Mouse (Mus musculus) neural tube, embryonic 13.5 days (tissue): ENCODE data around the gene BC061212. TPM values are rescaled to one million over a fixed set of nuclear protein-coding genes. Genes with fewer than 3 reads are reported as not detected.
"Not testable (repeated sequence)": the region's sequence is repeated elsewhere in the genome, so short reads cannot be mapped to it uniquely, and the experiment has no call there.

Experiments used
- ATAC-seq: fragments of 200-750 bp; cut with Nextera tagmentation; 2 replicates; pipeline ENCODE4 v1.8.0; 2017; ENCODE audit warnings: low read depth, mild to moderate bottlenecking, moderate TSS enrichment, moderate library complexity
- H3K27ac ChIP-seq: fragments of 300-500 bp; sonication (generic); replicated peaks from 2 replicates; pipeline ENCODE4 v1.5.1; 2015; ENCODE audit warnings: moderate library complexity, mild to moderate bottlenecking, inconsistent platforms
- H3K27me3 ChIP-seq: fragments of 300-500 bp; sonication (generic); 2 replicates; pipeline ENCODE4 v1.6.1; 2015; ENCODE audit warnings: mild to moderate bottlenecking, inconsistent platforms
- H3K36me3 ChIP-seq: fragments of 300-500 bp; sonication (generic); 2 replicates; pipeline ENCODE4 v1.6.1; 2015; ENCODE audit warnings: mild to moderate bottlenecking, inconsistent platforms
- H3K4me1 ChIP-seq: fragments of 300-500 bp; sonication (generic); replicated peaks from 2 replicates; pipeline ENCODE4 v1.6.1; 2015; ENCODE audit warnings: inconsistent platforms
- H3K4me2 ChIP-seq: fragments of 300-500 bp; sonication (generic); 2 replicates; pipeline ENCODE4 v1.6.1; 2015; ENCODE audit warnings: inconsistent platforms, mild to moderate bottlenecking, moderate library complexity
- H3K4me3 ChIP-seq: fragments of 300-500 bp; sonication (generic); 2 replicates; pipeline ENCODE4 v1.5.1; 2015; ENCODE audit warnings: mild to moderate bottlenecking, inconsistent platforms
- H3K9ac ChIP-seq: fragments of 300-500 bp; sonication (generic); 2 replicates; pipeline ENCODE4 v1.6.1; 2015; ENCODE audit warnings: moderate library complexity, mild to moderate bottlenecking, inconsistent platforms
- H3K9me3 ChIP-seq: fragments of 300-500 bp; sonication (generic); 2 replicates; pipeline ENCODE4 v1.6.1; 2016; ENCODE audit warnings: inconsistent platforms
- WGBS: fragments of 180-500 bp; shearing (Covaris S2); methylation state at CpG from one replicate; pipeline ENCODE4 v1.1.7; 2015; 5-methylcytosine and 5-hydroxymethylcytosine counted together
- polyA plus RNA-seq: library from polyadenylated mRNA; unstranded; fragments of >200 nt; fragmentation: Nextera tagmentation; extraction: Ambion mirVana; gene quantifications from 2 replicates; pipeline ENCODE4 v1.2.1, GENCODE M21; 2015

Gene BC061212
- not detected in 2 replicates for polyA plus RNA-seq

DNA sequence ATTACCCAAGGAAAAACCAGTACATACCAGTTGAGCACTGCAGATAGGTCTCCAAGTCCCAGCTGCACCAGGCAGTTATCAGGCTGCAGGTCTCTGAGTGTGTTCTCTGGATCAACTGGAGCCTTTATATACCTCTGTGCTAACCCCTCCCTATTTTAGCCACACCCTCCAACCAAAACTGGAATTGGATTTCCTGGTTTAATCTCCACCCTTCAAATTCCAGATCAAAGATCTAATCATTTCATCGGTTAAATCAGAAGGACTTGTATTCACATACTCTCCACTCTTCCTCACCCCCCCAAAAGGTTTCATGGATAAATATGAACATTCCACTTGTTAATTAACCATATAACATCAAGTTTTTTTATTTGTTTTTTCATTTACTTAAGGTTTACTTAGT is at the start of gene BC061212:
BC061212 (minus strand) TSS at position 101 of the 400 bp plus-strand sequence.
- H3K9ac ChIP-seq, ATAC-seq, H3K9me3 ChIP-seq, H3K27ac ChIP-seq, H3K36me3 ChIP-seq, H3K4me1 ChIP-seq, H3K4me3 ChIP-seq, H3K27me3 ChIP-seq, H3K4me2 ChIP-seq: not testable (repeated sequence)
- WGBS: no CpG with 5 or more reads among the region's 1 CpGs

- H3K27ac ChIP-seq, H3K4me2 ChIP-seq, H3K36me3 ChIP-seq, H3K4me3 ChIP-seq, ATAC-seq, H3K4me1 ChIP-seq, H3K9ac ChIP-seq, H3K9me3 ChIP-seq, H3K27me3 ChIP-seq: not testable (repeated sequence)
- no CpG with 5 or more reads among the region's 3 CpGs for WGBS
These were observed 5.7 kb upstream of the BC061212 start, which contains the start of gene Gm6351 for GRCm38 (mm10) chr5:94076085-94076484. TSS of gene Gm6351 (plus strand) at chr5:94076385.

Other genes with a start within 250 kb of the BC061212 start
- gene Gm7792, start 226.8 kb downstream of the BC061212 start, polyA plus RNA-seq: not detected in 2 replicates
- gene Gm16429, start 141.5 kb downstream of the BC061212 start, polyA plus RNA-seq: not detected in 2 replicates
- not detected in 2 replicates for gene Gm6351, start 5.8 kb upstream of the BC061212 start, polyA plus RNA-seq
- gene Gm3106, start 147.5 kb upstream of the BC061212 start, polyA plus RNA-seq: not detected in 2 replicates
- gene A430089I19Rik, start 236.3 kb upstream of the BC061212 start, polyA plus RNA-seq: not detected in 2 replicates
- not detected in 2 replicates for gene Gm6502, start 243.9 kb upstream of the BC061212 start, polyA plus RNA-seq